Mouse (Mus musculus): ENCODE data around the gene Kifc1. TPM values are rescaled to one million over a fixed set of nuclear protein-coding genes. Genes with fewer than 3 reads are reported as not detected.
A peak's percentile ranks its signal among the peaks of the same experiment; 100 is the strongest.

The Kifc1 gene
- total RNA-seq, 1 experiment = 149 TPM

- peak overlapping the region; percentile 48 for H3K27ac ChIP-seq (ENCODE audit: insufficient read depth, low read depth, low read length, poor library complexity, severe bottlenecking)
- H3K9ac ChIP-seq (ENCODE audit: insufficient read depth, low read depth, low read length, poor library complexity, severe bottlenecking) = peak overlapping the region; percentile 71
- in situ Hi-C loops (cut with MboI; ENCODE audit: low sequenced_read_pairs in 2 of 2, unreplicated experiment in 2 of 2) = no loop called here
- 0 out of 2 replicates have a peak, but pooled peaks have one; percentile 48 for TF ChIP-seq HCFC1 (IDR thresholded peaks at IDR 0.05; ENCODE audit: borderline replicate concordance, insufficient read depth, low read length)
- no peak for TF ChIP-seq ZC3H11A (IDR thresholded peaks at IDR 0.05; ENCODE audit: borderline replicate concordance, low read depth, low read length)
- TF ChIP-seq CHD2 (IDR thresholded peaks at IDR 0.05; ENCODE audit: low read depth, low read length) = no peak
- no peak for TF ChIP-seq MAFK (IDR thresholded peaks at IDR 0.05; ENCODE audit: insufficient read depth, low read depth, low read length)
- no peak for TF ChIP-seq ZNF384 (IDR thresholded peaks at IDR 0.05; ENCODE audit: low read depth, low read length)
- no peaks in the 10 kb centered on the region for H3K9me3 ChIP-seq (ENCODE audit: control insufficient read depth, insufficient read depth, low read depth, low read length)
- peaks cover 0 to 30% of the 10 kb centered on the region in 2 experiments; a peak in 1 of 4 replicates for H3K4me1 ChIP-seq (ENCODE audit: control insufficient read depth in 2 of 2, insufficient read depth in 2 of 2, low read length in 2 of 2, poor library complexity in 1 of 2)
- peak; percentile 78 for DNase-seq (ENCODE audit: low read depth, low spot score)
- H3K4me3 ChIP-seq (ENCODE audit: insufficient read depth in 1 of 2, low read depth in 1 of 2, low read length in 2 of 2, poor library complexity in 1 of 2, severe bottlenecking in 1 of 2) = peak overlapping the region; percentile 74 to 75
- peaks cover 22% of the 10 kb centered on the region for H3K36me3 ChIP-seq (ENCODE audit: control insufficient read depth, insufficient read depth, low read length, poor library complexity, severe bottlenecking)
Measured at GRCm38 (mm10) chr17:33930280-33931158, 40.1 kb upstream of the Kifc1 start.

GRCm38 (mm10) chr17:33929371-33930279, 39.2 kb upstream of the Kifc1 start, which contains the start of gene Rgl2:
Gene Rgl2 (plus strand): TSS chr17:33929543.
- H3K27ac ChIP-seq (ENCODE audit: insufficient read depth, low read depth, low read length, poor library complexity, severe bottlenecking) = peak within 1 kb of the TSS; percentile 48
- H3K9me3 ChIP-seq (ENCODE audit: control insufficient read depth, insufficient read depth, low read depth, low read length) = no peaks in the 10 kb centered on the region
- peak within 1 kb of the TSS; percentile 74 to 75 for H3K4me3 ChIP-seq (ENCODE audit: insufficient read depth in 1 of 2, low read depth in 1 of 2, low read length in 2 of 2, poor library complexity in 1 of 2, severe bottlenecking in 1 of 2)
- in situ Hi-C loops (cut with MboI; ENCODE audit: low sequenced_read_pairs in 2 of 2, unreplicated experiment in 2 of 2) = no loop called here
- peaks cover 20% of the 10 kb centered on the region; the same call in 1 of the 2 replicates for H3K36me3 ChIP-seq (ENCODE audit: control insufficient read depth, insufficient read depth, low read length, poor library complexity, severe bottlenecking)
- peaks cover 0 to 26% of the 10 kb centered on the region in 2 experiments; a peak in 1 of 4 replicates for H3K4me1 ChIP-seq (ENCODE audit: control insufficient read depth in 2 of 2, insufficient read depth in 2 of 2, low read length in 2 of 2, poor library complexity in 1 of 2)
- H3K9ac ChIP-seq (ENCODE audit: insufficient read depth, low read depth, low read length, poor library complexity, severe bottlenecking) = peak within 1 kb of the TSS; percentile 86
- DNase-seq (ENCODE audit: low read depth, low spot score) = peak; percentile 81
- TF ChIP-seq ZNF384 (IDR thresholded peaks at IDR 0.05; ENCODE audit: low read depth, low read length) (no peak), ZC3H11A (IDR thresholded peaks at IDR 0.05; ENCODE audit: borderline replicate concordance, low read depth, low read length) (no peak), MAFK (IDR thresholded peaks at IDR 0.05; ENCODE audit: insufficient read depth, low read depth, low read length) (no peak), HCFC1 (IDR thresholded peaks at IDR 0.05; ENCODE audit: borderline replicate concordance, insufficient read depth, low read length) (peak; percentile 86; the same call in 1 of the 2 replicates), CHD2 (IDR thresholded peaks at IDR 0.05; ENCODE audit: low read depth, low read length) (no peak)

- TF ChIP-seq CHD2 (IDR thresholded peaks at IDR 0.05; ENCODE audit: low read depth, low read length) = no peak
- H3K9me3 ChIP-seq (ENCODE audit: control insufficient read depth, insufficient read depth, low read depth, low read length) = no peaks in the 10 kb centered on the region
- in situ Hi-C loops (cut with MboI; ENCODE audit: low sequenced_read_pairs in 2 of 2, unreplicated experiment in 2 of 2) = no loop called here
- peak overlapping the region; percentile 74 to 75 for H3K4me3 ChIP-seq (ENCODE audit: insufficient read depth in 1 of 2, low read depth in 1 of 2, low read length in 2 of 2, poor library complexity in 1 of 2, severe bottlenecking in 1 of 2)
- peaks cover 14% of the 10 kb centered on the region; the same call in 1 of the 2 replicates for H3K36me3 ChIP-seq (ENCODE audit: control insufficient read depth, insufficient read depth, low read length, poor library complexity, severe bottlenecking)
- DNase-seq (ENCODE audit: low read depth, low spot score) = no peak
- H3K27ac ChIP-seq (ENCODE audit: insufficient read depth, low read depth, low read length, poor library complexity, severe bottlenecking) = no peak overlapping the region
- peak overlapping the region; percentile 86; the same call in 1 of the 2 replicates for H3K9ac ChIP-seq (ENCODE audit: insufficient read depth, low read depth, low read length, poor library complexity, severe bottlenecking)
- peaks cover 0 to 20% of the 10 kb centered on the region in 2 experiments; a peak in 1 of 4 replicates for H3K4me1 ChIP-seq (ENCODE audit: control insufficient read depth in 2 of 2, insufficient read depth in 2 of 2, low read length in 2 of 2, poor library complexity in 1 of 2)
Measured at GRCm38 (mm10) chr17:33928251-33928947, 37.9 kb upstream of the Kifc1 start.

Measured in ES-E14 (cell line).